Mouse (Mus musculus): Measurements from ENCODE around the gene Ribc2. TPM values are rescaled to one million over a fixed set of nuclear protein-coding genes. Genes with fewer than 3 reads are reported as not detected.
A peak's percentile ranks its signal among the peaks of the same experiment; 100 is the strongest.

The Ribc2 gene
- polyA plus RNA-seq (2011; ENCODE audit: insufficient read length, low read depth, missing spikeins), result 0.49 TPM in 1 of 2 replicates, not detected in the other

DNA sequence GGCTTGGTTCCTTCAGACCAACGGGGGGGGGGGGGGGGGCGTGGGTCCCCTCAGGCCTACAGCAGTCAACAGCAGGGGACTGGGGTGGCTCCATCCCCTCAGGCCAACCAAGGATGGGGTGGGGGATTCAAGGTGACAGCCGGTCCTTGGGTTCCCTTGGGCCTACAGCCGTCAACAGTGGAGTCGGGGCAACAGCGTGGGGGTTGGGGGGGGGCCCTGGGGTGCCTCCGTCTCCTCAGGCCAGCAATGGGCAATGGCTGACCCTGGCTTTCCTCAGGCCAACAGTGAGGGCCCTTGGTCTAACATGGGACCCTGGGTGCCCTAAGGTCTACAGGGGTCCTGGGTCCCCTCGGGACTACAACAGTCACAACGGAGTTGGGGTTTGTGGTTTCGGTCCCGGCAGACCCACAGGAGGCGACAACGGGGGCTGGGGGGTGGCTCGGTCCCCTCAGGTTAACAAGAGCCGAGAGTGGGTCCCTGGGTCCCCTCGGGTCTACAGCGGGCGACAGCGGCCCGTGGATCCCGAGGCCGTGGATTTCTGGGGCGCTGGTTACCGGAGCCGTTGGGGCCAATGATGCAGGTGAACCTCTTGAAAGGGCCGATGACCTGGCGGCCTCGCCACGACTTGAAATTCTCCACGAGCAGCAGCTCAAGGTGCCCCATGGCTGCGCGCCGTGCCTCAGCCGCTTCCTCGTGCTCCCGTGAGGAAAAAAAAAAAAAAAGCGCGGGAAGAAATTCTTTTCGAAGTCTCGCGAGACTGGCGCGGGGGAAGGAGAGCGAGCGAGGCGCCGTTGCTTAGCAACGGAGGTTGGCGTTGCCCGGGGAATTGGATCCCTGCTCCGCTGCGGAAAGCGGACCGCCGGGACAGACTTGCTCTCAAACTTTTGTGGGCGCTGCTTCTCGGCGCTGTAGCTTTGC lies at the start of gene Ribc2, which contains the start of gene Smc1b:
Ribc2 (plus strand) TSS at position 804 of the 918 bp plus-strand sequence.
Smc1b (minus strand) TSS at position 690 of the 918 bp plus-strand sequence.
- TF ChIP-seq POLR2A (IDR thresholded peaks at IDR 0.05; ENCODE audit: low read depth, low read length) (no peak), CTCF (IDR thresholded peaks at IDR 0.05; ENCODE audit: borderline replicate concordance, insufficient read depth, low read length) (no peak)
- no peaks in the 10 kb centered on the region for H3K4me1 ChIP-seq (ENCODE audit: control insufficient read depth, insufficient read depth, low read length)
- H3K4me3 ChIP-seq (ENCODE audit: insufficient read depth, low read length), result no peak within 1 kb of the TSS
- H3K27ac ChIP-seq (ENCODE audit: insufficient read depth, low read length), result no peak within 1 kb of the TSS

- H3K4me1 ChIP-seq (ENCODE audit: control insufficient read depth, insufficient read depth, low read length), result no peaks in the 10 kb centered on the region
- no peak overlapping the region for H3K4me3 ChIP-seq (ENCODE audit: insufficient read depth, low read length)
- H3K27ac ChIP-seq (ENCODE audit: insufficient read depth, low read length), result no peak overlapping the region
- TF ChIP-seq POLR2A (IDR thresholded peaks at IDR 0.05; ENCODE audit: low read depth, low read length) (no peak), CTCF (IDR thresholded peaks at IDR 0.05; ENCODE audit: borderline replicate concordance, insufficient read depth, low read length) (no peak)
Observed at GRCm38 (mm10) chr15:85085641-85086040, 46.2 kb upstream of the Ribc2 start.

DNA sequence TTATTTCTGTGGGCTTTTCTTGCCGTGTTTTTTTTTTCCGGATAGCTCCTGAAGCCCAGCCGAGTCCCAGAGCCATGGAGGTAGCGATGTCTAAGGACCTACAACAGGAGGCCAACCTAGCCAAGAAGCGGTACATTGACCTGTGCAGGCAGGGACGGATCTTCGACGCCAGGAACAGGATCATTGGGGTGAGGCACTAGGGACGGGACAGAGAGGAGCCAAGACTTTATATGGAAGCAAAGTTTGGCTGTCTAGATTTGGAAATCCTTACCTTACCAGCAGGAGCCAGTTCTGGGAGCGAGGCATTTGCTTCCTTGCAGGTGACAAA lies 279 bp downstream of the Ribc2 start:
- Histone ChIP-seq H3K4me1 (ENCODE audit: control insufficient read depth, insufficient read depth, low read length) (no peaks in the 10 kb centered on the region), H3K4me3 (ENCODE audit: insufficient read depth, low read length) (no peak overlapping the region), H3K27ac (ENCODE audit: insufficient read depth, low read length) (no peak overlapping the region)
- no peak for TF ChIP-seq CTCF (IDR thresholded peaks at IDR 0.05; ENCODE audit: borderline replicate concordance, insufficient read depth, low read length)
- no peak for TF ChIP-seq POLR2A (IDR thresholded peaks at IDR 0.05; ENCODE audit: low read depth, low read length)

DNA sequence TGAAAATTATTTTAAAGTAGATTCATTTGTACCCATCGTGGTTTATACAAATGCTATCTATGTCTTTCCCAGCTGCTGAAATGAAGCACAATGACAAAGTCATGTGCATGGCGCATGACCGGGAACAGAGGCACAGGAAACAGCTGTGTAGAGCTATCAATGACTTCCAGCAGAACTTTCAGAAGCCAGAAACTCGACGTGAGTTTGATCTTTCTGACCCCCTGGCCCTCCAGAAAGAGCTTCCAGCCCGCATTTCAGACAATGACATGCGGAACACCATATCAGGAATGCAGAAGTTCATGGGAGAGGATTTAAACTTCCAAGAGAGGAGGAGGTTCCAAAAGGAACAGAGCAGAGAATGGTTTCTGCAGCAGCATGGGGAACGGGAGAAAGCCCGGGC lies 3.3 kb downstream of the Ribc2 start:
- no peaks in the 10 kb centered on the region for H3K4me1 ChIP-seq (ENCODE audit: control insufficient read depth, insufficient read depth, low read length)
- H3K27ac ChIP-seq (ENCODE audit: insufficient read depth, low read length), result no peak overlapping the region
- TF ChIP-seq POLR2A (IDR thresholded peaks at IDR 0.05; ENCODE audit: low read depth, low read length) (no peak), CTCF (IDR thresholded peaks at IDR 0.05; ENCODE audit: borderline replicate concordance, insufficient read depth, low read length) (no peak)
- H3K4me3 ChIP-seq (ENCODE audit: insufficient read depth, low read length), result no peak overlapping the region

DNA sequence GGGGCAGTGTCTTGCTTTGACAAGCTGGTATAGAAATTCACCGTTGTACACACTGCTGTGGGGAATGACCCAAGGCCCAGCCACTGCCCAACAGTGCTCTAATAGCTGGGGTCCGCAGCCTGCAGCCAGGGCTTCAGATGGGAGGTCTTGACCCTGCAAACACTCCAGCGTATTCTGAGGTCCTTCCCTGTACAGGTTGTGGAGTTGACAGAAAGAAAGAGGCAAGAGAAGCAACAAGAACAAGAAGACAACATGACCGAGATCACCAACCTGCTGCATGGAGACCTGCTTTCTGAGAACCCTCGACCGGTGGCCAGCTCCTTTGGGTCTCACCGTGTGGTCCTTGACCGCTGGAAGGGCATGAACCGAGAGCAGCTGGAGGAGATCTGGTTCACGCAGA lies 9.4 kb downstream of the Ribc2 start:
- no peaks in the 10 kb centered on the region for H3K4me1 ChIP-seq (ENCODE audit: control insufficient read depth, insufficient read depth, low read length)
- H3K4me3 ChIP-seq (ENCODE audit: insufficient read depth, low read length), result no peak overlapping the region
- TF ChIP-seq CTCF (IDR thresholded peaks at IDR 0.05; ENCODE audit: borderline replicate concordance, insufficient read depth, low read length) (no peak), POLR2A (IDR thresholded peaks at IDR 0.05; ENCODE audit: low read depth, low read length) (no peak)
- no peak overlapping the region for H3K27ac ChIP-seq (ENCODE audit: insufficient read depth, low read length)

- no peaks in the 10 kb centered on the region for H3K4me1 ChIP-seq (ENCODE audit: control insufficient read depth, insufficient read depth, low read length)
- no peak overlapping the region for H3K27ac ChIP-seq (ENCODE audit: insufficient read depth, low read length)
- H3K4me3 ChIP-seq (ENCODE audit: insufficient read depth, low read length), result no peak overlapping the region
- TF ChIP-seq CTCF (IDR thresholded peaks at IDR 0.05; ENCODE audit: borderline replicate concordance, insufficient read depth, low read length) (no peak), POLR2A (IDR thresholded peaks at IDR 0.05; ENCODE audit: low read depth, low read length) (no peak)
Observed at GRCm38 (mm10) chr15:85142441-85142840, 10.6 kb downstream of the Ribc2 start.

DNA sequence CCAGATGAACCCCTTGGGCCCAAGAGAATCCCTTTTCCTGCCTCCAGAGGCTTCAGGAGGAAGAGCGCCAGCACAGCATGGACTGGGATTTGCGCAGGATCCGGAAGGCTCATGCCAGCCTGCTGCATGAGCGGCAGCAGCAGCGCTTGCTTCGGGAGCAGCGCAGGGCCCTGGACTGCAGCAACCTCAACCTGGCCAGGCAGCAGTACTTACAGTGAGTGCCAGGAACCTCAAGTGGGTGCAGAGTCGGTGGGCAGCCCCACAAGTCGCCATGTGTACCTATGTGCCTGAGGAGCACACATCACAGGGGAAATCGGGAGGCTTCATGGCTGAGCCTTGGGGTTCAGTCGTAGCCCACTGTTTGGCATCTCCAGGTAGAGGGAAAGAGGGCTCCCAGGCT lies 11.3 kb downstream of the Ribc2 start:
- Histone ChIP-seq H3K4me1 (ENCODE audit: control insufficient read depth, insufficient read depth, low read length) (no peaks in the 10 kb centered on the region), H3K27ac (ENCODE audit: insufficient read depth, low read length) (no peak overlapping the region), H3K4me3 (ENCODE audit: insufficient read depth, low read length) (no peak overlapping the region)
- TF ChIP-seq POLR2A (IDR thresholded peaks at IDR 0.05; ENCODE audit: low read depth, low read length) (no peak), CTCF (IDR thresholded peaks at IDR 0.05; ENCODE audit: borderline replicate concordance, insufficient read depth, low read length) (no peak)

- no peak overlapping the region for H3K27ac ChIP-seq (ENCODE audit: insufficient read depth, low read length)
- TF ChIP-seq CTCF (IDR thresholded peaks at IDR 0.05; ENCODE audit: borderline replicate concordance, insufficient read depth, low read length) (no peak), POLR2A (IDR thresholded peaks at IDR 0.05; ENCODE audit: low read depth, low read length) (no peak)
Observed at GRCm38 (mm10) chr15:85143747-85144146, 11.9 kb downstream of the Ribc2 start.

DNA sequence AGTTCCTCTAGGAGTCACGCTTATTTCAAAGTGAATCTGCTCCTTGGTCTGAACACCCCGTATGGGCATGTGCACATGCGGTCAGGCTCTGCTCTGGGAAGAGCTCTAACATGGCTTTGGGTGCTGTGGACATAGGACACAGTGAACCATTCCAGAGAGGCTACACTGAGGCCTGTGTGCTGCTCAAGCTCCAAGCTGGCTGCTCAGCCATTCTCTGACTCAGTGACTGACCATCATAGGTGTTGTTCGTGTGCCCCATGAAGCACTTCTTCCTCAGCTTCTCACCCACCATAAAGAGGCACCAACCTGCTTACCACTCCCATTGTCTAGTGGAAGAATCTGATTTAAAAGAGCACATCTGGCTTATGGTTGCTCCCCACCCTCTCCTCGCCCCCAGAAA lies 12.4 kb downstream of the Ribc2 start:
- TF ChIP-seq POLR2A (IDR thresholded peaks at IDR 0.05; ENCODE audit: low read depth, low read length) (no peak), CTCF (IDR thresholded peaks at IDR 0.05; ENCODE audit: borderline replicate concordance, insufficient read depth, low read length) (no peak)
- Histone ChIP-seq H3K27ac (ENCODE audit: insufficient read depth, low read length) (no peak overlapping the region), H3K4me1 (ENCODE audit: control insufficient read depth, insufficient read depth, low read length) (no peaks in the 10 kb centered on the region), H3K4me3 (ENCODE audit: insufficient read depth, low read length) (no peak overlapping the region)

More at GRCm38 (mm10) chr15:85143747-85144146, 11.9 kb downstream of the Ribc2 start:
- Histone ChIP-seq H3K4me1 (ENCODE audit: control insufficient read depth, insufficient read depth, low read length) (no peaks in the 10 kb centered on the region), H3K4me3 (ENCODE audit: insufficient read depth, low read length) (no peak overlapping the region)

DNA sequence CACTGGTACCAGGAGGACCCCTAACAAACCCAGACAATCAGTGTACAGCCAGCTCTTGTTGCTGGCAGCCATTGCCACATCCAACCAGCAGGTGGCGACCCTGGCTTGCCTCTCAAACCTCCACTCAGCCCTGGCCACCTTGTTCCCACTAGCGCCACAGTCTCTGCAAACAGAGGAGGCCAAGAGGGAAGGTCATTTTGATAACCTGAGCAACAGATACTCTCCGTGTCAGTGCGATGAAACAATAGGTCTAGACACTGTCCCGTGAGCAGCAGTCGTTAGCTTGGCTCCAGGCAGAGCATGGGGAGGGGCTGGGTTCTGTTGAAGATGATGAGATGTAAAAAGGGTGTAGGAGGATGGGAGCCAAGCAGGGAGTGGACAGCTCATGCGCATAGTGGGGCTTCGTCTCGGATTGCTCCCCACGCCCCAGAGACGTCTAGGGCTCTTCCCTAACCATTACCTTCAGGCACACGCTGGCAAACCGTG lies 19.6 kb downstream of the Ribc2 start:
- Histone ChIP-seq H3K27ac (ENCODE audit: insufficient read depth, low read length) (no peak overlapping the region), H3K4me1 (ENCODE audit: control insufficient read depth, insufficient read depth, low read length) (no peaks in the 10 kb centered on the region), H3K4me3 (ENCODE audit: insufficient read depth, low read length) (no peak overlapping the region)
- TF ChIP-seq CTCF (IDR thresholded peaks at IDR 0.05; ENCODE audit: borderline replicate concordance, insufficient read depth, low read length) (peak; percentile 97), POLR2A (IDR thresholded peaks at IDR 0.05; ENCODE audit: low read depth, low read length) (no peak)

Data from embryonic fibroblast, embryonic 13.5 days (primary cell).